Mouse (Mus musculus) heart, postnatal 0 days (tissue): ENCODE measurements around the gene Cabp2.

ENCODE experiments used
- CTCF ChIP-seq: IDR thresholded peaks from 2 replicates; pipeline ENCODE4 v1.5.1; 2016; ENCODE audit warnings: antibody characterized with exemption, control low read depth, low read depth
- EP300 ChIP-seq: IDR thresholded peaks from 2 replicates; pipeline ENCODE4 v1.6.1; 2016; ENCODE audit warnings: antibody characterized with exemption, low read depth

GRCm38 (mm10) chr19:4134354-4134753 lies 53.0 kb downstream of the Cabp2 start:
- TF ChIP-seq CTCF (no peak), EP300 (no peak)
